Mouse (Mus musculus) mouse embryonic stem cell (cell line): ENCODE results near the gene Prkar1b.

Source experiments
- in situ Hi-C, 2 experiments: fragments of 300-500 bp; cut with MboI; formaldehyde crosslinking; loops; 1 replicate in 1 of 2; 3 replicates in 1 of 2; pipeline ENCODE4 v1.14.3; 2019 to 2020; ENCODE audit warnings: low sequenced_read_pairs in 2 of 2, low pct_unique_long_range_greater_than_20kb in 1 of 2, mixed read lengths in 1 of 2; ENCODE audit not compliant: unreplicated experiment in 1 of 2

The Prkar1b gene

GRCm38 (mm10) chr5:139081370-139081769, 68.4 kb downstream of the Prkar1b start:
- in situ Hi-C loops = no loop called here

- in situ Hi-C loops = no loop called here
Observed at GRCm38 (mm10) chr5:139078156-139078462, 71.7 kb downstream of the Prkar1b start.

DNA sequence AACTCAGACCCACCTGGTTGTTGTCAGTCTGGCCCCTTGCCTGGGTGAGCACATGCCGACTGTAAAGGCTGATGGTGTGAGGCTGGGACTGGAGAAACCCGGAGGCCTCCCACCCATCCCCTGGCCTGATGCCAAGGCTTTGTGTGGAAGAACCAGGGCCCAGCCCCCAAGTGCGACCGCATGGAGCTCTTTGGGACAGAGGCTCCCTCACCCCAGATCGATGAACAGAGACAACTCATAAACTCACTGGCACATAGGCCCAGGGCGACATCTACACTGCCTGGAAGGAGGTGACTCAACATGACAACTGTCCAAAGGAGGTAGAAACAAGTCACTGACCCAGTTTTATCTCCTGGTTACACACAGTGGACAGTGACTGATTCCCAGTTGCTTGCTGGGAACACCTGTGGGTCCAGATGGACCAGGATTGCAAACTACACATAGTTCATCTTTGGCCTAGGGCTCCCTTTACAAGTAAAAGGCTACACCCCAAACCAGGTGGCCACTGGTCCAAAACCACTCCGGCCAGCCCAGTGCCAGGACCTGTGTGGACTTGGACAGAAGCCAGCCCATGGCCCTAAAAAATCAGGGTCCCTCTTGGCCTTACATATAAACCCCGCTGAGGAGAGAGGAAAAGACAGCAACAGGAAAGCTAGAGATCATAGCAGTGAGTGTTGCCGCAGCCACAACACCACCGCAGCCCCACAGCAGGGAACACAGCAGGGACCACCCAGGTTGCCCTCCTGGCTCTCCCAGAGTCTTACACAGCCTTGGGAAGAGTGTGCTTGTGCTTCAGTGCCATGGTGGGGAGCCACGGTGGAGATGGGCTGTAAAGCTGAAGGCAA, 72.3 kb downstream of the Prkar1b start:
- in situ Hi-C loops = no loop called here

- in situ Hi-C loops = no loop called here
Observed at GRCm38 (mm10) chr5:139076450-139076849, 73.4 kb downstream of the Prkar1b start.

GRCm38 (mm10) chr5:139075791-139076190, 74.0 kb downstream of the Prkar1b start:
- in situ Hi-C loops = no loop called here

- in situ Hi-C loops = no loop called here
Observed at GRCm38 (mm10) chr5:139075125-139075524, 74.7 kb downstream of the Prkar1b start.

DNA sequence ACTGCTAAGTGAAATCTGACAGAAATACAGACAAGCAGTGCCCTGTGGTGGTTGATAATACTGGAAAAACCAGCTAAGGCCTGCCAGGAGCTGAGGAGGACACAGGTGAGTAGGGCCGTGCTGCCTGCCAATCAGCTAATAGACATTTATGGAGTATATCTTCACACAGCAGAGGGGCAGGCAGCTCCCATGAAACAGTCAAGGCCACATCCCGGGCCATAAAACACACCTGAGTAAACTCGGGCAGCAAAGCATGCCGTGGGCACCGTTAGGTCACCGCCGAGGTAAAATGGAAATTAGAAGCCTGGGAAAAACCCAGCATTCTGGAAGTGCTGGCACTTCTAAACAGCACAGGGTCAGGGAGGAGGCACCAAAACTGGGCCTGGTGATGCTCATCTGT, 75.8 kb downstream of the Prkar1b start:
- in situ Hi-C loops = no loop called here

DNA sequence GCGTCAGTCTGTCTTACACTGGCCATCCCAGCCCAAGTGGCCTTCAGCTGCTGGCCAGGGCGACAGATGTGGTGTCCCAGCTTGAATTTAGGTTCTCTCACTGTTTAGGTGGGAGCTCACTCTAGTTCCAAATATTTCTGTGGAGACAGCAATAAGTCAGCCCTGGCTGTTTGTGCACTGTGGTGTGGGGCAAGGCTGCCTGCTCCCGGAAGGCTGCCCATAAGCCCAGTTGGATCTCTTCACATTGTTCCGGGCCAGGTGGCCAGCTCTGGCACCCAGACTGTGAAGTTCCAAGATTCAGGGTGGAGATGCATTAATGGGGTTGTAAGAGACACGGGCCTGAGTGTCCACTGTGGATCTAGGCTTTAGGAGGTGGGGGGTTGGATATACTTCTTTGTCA, 76.9 kb downstream of the Prkar1b start:
- in situ Hi-C loops = no loop called here

DNA sequence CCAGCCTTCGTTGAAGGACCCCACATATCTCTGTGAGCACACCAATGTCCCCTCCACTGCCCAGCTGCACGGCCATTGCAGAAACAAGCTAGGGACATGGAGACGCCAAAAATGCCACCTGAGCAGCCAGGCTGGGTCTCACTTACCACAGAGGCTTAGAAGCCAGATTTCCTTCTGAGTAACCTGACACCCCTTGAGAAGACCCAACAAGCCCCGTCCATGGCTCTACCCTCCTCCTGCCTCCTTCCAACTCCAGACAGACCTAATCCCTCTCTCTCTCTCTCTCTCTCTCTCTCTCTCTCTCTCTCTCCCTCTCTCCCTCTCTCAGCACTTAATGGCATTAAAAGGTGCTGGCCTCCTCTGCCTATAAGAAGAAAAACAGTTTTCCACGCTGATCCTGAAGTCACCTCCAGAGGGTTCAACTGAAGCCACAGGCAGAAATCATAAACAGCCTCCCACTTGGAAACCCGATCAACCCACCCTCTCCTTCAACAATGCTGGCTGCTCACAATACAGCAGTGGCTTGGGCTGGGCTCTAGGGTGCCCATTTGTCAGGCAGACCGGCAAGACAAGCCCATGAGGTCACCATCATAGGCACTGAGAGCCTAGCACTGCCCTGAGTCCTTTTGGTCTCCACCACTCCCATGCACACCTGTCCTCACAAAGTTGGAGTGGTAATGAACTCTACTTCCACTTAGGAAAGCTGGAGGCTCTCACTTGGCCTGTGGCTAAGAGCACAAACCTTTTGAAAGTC, 82.8 kb downstream of the Prkar1b start:
- in situ Hi-C loops = no loop called here

DNA sequence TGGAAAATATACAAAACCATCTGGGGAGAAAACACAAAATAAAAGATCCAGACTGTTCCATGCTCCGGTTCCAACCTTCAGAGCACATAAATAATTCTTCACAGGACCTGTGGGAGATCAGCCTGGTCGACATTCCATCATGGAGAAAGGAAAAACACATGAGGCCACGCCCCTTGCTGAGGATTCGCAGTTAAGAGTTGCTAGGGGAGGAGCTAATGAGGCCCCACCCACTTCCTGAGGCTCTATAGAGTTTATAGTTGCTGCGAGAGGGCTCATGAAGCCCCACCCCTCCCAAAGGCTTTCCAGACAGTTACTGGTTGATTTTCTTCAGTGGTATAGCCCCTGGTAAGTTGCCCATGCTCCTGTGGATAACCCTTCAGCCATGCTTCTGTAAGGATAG, 85.2 kb downstream of the Prkar1b start:
- in situ Hi-C loops = no loop called here

GRCm38 (mm10) chr5:139061680-139062079, 88.1 kb downstream of the Prkar1b start:
- in situ Hi-C loops = no loop called here

- in situ Hi-C loops = no loop called here
Observed at GRCm38 (mm10) chr5:139060460-139061051, 89.2 kb downstream of the Prkar1b start.

DNA sequence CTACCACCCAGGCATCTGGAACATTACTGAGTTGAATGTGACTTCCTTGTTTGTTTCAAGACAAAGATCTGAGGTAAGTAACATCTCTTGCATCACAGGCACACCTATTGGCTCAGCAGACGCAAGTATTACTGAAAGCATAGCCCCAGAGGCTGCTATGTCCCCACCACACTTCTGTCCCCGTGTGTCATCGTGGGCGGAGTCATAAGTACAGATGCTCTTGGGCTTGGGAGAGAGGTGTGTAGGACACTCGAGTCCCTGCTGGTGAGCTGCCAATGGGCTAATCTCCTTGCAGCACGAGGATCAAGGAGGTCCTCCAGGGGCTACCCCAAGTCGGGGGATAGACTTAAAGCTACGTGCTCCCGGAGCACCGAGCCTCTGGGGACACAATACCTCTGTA, 96.6 kb downstream of the Prkar1b start:
- in situ Hi-C loops = no loop called here

- in situ Hi-C loops = no loop called here
Observed at GRCm38 (mm10) chr5:139051276-139051675, 98.5 kb downstream of the Prkar1b start.

GRCm38 (mm10) chr5:139049367-139049766, 100.4 kb downstream of the Prkar1b start:
- in situ Hi-C loops = no loop called here

- in situ Hi-C loops = no loop called here
Observed at GRCm38 (mm10) chr5:139047171-139047570, 102.6 kb downstream of the Prkar1b start.

- in situ Hi-C loops = no loop called here
Observed at GRCm38 (mm10) chr5:139046636-139047035, 103.2 kb downstream of the Prkar1b start.

GRCm38 (mm10) chr5:139043546-139043945, 106.3 kb downstream of the Prkar1b start:
- in situ Hi-C loops = no loop called here

- in situ Hi-C loops = no loop called here
Observed at GRCm38 (mm10) chr5:139042299-139042698, 107.5 kb downstream of the Prkar1b start.

GRCm38 (mm10) chr5:139035171-139035570, 114.6 kb downstream of the Prkar1b start:
- in situ Hi-C loops = no loop called here
